Mouse (Mus musculus): ENCODE measurements around the gene Aoc1. TPM values are rescaled to one million over a fixed set of nuclear protein-coding genes. Genes with fewer than 3 reads are reported as not detected.

The Aoc1 gene
- total and polyA plus RNA-seq, 2 experiments: 0.09 to 0.17 TPM

- no peak overlapping the region for H3K9ac ChIP-seq (ENCODE audit: low read depth, low read length)
- no peaks in the 10 kb centered on the region for H3K79me2 ChIP-seq (ENCODE audit: control insufficient read depth, insufficient read depth, low read length)
- no peaks in the 10 kb centered on the region for H3K27me3 ChIP-seq (ENCODE audit: control insufficient read depth, insufficient read depth, low read length)
- peaks cover 4% of the 10 kb centered on the region; the same call in 1 of the 2 replicates for H3K4me1 ChIP-seq (ENCODE audit: control insufficient read depth, insufficient read depth, low read length)
- no peak for TF ChIP-seq POLR2A (IDR thresholded peaks at IDR 0.05; ENCODE audit: extremely low read depth, insufficient read depth, low read length)
- TF ChIP-seq CTCF (IDR thresholded peaks at IDR 0.05; ENCODE audit: low read depth, low read length): no peak
- DNase-seq (ENCODE audit: extremely low read depth, low read depth, low spot score): no peak
- WGBS: 85% methylated on average over 4 of the region's 4 CpGs
- H3K36me3 ChIP-seq (ENCODE audit: control insufficient read depth, insufficient read depth, low read length): no peaks in the 10 kb centered on the region
- H3K4me3 ChIP-seq (ENCODE audit: insufficient read depth, low read depth, low read length): no peak overlapping the region
- no peak overlapping the region for H3K27ac ChIP-seq (replicated peaks; ENCODE audit: insufficient read depth, low read depth, low read length)
Measured at GRCm38 (mm10) chr6:48867158-48867557, 5.5 kb upstream of the Aoc1 start.

- Histone ChIP-seq H3K4me3 (ENCODE audit: insufficient read depth, low read depth, low read length) (no peak overlapping the region), H3K4me1 (ENCODE audit: control insufficient read depth, insufficient read depth, low read length) (peaks cover 1% of the 10 kb centered on the region; the same call in 1 of the 2 replicates), H3K27ac (replicated peaks; ENCODE audit: insufficient read depth, low read depth, low read length) (no peak overlapping the region), H3K9ac (ENCODE audit: low read depth, low read length) (no peak overlapping the region), H3K27me3 (ENCODE audit: control insufficient read depth, insufficient read depth, low read length) (no peaks in the 10 kb centered on the region), H3K36me3 (ENCODE audit: control insufficient read depth, insufficient read depth, low read length) (no peaks in the 10 kb centered on the region), H3K79me2 (ENCODE audit: control insufficient read depth, insufficient read depth, low read length) (no peaks in the 10 kb centered on the region)
- TF ChIP-seq POLR2A (IDR thresholded peaks at IDR 0.05; ENCODE audit: extremely low read depth, insufficient read depth, low read length) (no peak), CTCF (IDR thresholded peaks at IDR 0.05; ENCODE audit: low read depth, low read length) (no peak)
- DNase-seq (ENCODE audit: extremely low read depth, low read depth, low spot score): no peak
- WGBS: 76% methylated on average over 2 of the region's 2 CpGs
Measured at GRCm38 (mm10) chr6:48869774-48870173, 2.9 kb upstream of the Aoc1 start.

GRCm38 (mm10) chr6:48874576-48874975 is 1.9 kb downstream of the Aoc1 start:
- 93% methylated on average over 4 of the region's 4 CpGs for WGBS
- H3K36me3 ChIP-seq (ENCODE audit: control insufficient read depth, insufficient read depth, low read length): no peaks in the 10 kb centered on the region
- TF ChIP-seq CTCF (IDR thresholded peaks at IDR 0.05; ENCODE audit: low read depth, low read length) (no peak), POLR2A (IDR thresholded peaks at IDR 0.05; ENCODE audit: extremely low read depth, insufficient read depth, low read length) (no peak)
- no peak overlapping the region for H3K27ac ChIP-seq (replicated peaks; ENCODE audit: insufficient read depth, low read depth, low read length)
- no peak overlapping the region for H3K9ac ChIP-seq (ENCODE audit: low read depth, low read length)
- no peaks in the 10 kb centered on the region for H3K79me2 ChIP-seq (ENCODE audit: control insufficient read depth, insufficient read depth, low read length)
- DNase-seq (ENCODE audit: extremely low read depth, low read depth, low spot score): no peak
- no peak overlapping the region for H3K4me3 ChIP-seq (ENCODE audit: insufficient read depth, low read depth, low read length)
- no peaks in the 10 kb centered on the region for H3K4me1 ChIP-seq (ENCODE audit: control insufficient read depth, insufficient read depth, low read length)
- H3K27me3 ChIP-seq (ENCODE audit: control insufficient read depth, insufficient read depth, low read length): no peaks in the 10 kb centered on the region

- Histone ChIP-seq H3K4me3 (ENCODE audit: insufficient read depth, low read depth, low read length) (no peak overlapping the region), H3K36me3 (ENCODE audit: control insufficient read depth, insufficient read depth, low read length) (no peaks in the 10 kb centered on the region), H3K4me1 (ENCODE audit: control insufficient read depth, insufficient read depth, low read length) (no peaks in the 10 kb centered on the region), H3K27me3 (ENCODE audit: control insufficient read depth, insufficient read depth, low read length) (no peaks in the 10 kb centered on the region), H3K79me2 (ENCODE audit: control insufficient read depth, insufficient read depth, low read length) (no peaks in the 10 kb centered on the region), H3K27ac (replicated peaks; ENCODE audit: insufficient read depth, low read depth, low read length) (no peak overlapping the region), H3K9ac (ENCODE audit: low read depth, low read length) (no peak overlapping the region)
- no peak for TF ChIP-seq CTCF (IDR thresholded peaks at IDR 0.05; ENCODE audit: low read depth, low read length)
- TF ChIP-seq POLR2A (IDR thresholded peaks at IDR 0.05; ENCODE audit: extremely low read depth, insufficient read depth, low read length): no peak
- WGBS: 87% methylated on average over 6 of the region's 6 CpGs
- no peak for DNase-seq (ENCODE audit: extremely low read depth, low read depth, low spot score)
Measured at GRCm38 (mm10) chr6:48875515-48875914, 2.8 kb downstream of the Aoc1 start.

GRCm38 (mm10) chr6:48876510-48877135 is 3.9 kb downstream of the Aoc1 start:
- Histone ChIP-seq H3K4me1 (ENCODE audit: control insufficient read depth, insufficient read depth, low read length) (no peaks in the 10 kb centered on the region), H3K27me3 (ENCODE audit: control insufficient read depth, insufficient read depth, low read length) (no peaks in the 10 kb centered on the region), H3K9ac (ENCODE audit: low read depth, low read length) (no peak overlapping the region), H3K27ac (replicated peaks; ENCODE audit: insufficient read depth, low read depth, low read length) (no peak overlapping the region), H3K79me2 (ENCODE audit: control insufficient read depth, insufficient read depth, low read length) (no peaks in the 10 kb centered on the region), H3K4me3 (ENCODE audit: insufficient read depth, low read depth, low read length) (no peak overlapping the region), H3K36me3 (ENCODE audit: control insufficient read depth, insufficient read depth, low read length) (no peaks in the 10 kb centered on the region)
- TF ChIP-seq CTCF (IDR thresholded peaks at IDR 0.05; ENCODE audit: low read depth, low read length): no peak
- TF ChIP-seq POLR2A (IDR thresholded peaks at IDR 0.05; ENCODE audit: extremely low read depth, insufficient read depth, low read length): no peak
- DNase-seq (ENCODE audit: extremely low read depth, low read depth, low spot score): no peak
- WGBS: 89% methylated on average over 5 of the region's 5 CpGs

- H3K79me2 ChIP-seq (ENCODE audit: control insufficient read depth, insufficient read depth, low read length): no peaks in the 10 kb centered on the region
- no peak overlapping the region for H3K27ac ChIP-seq (replicated peaks; ENCODE audit: insufficient read depth, low read depth, low read length)
- WGBS: 57% methylated on average over 4 of the region's 4 CpGs
Measured at GRCm38 (mm10) chr6:48894203-48894602, 21.5 kb downstream of the Aoc1 start.

More at GRCm38 (mm10) chr6:48894203-48894602, 21.5 kb downstream of the Aoc1 start:
- no peaks in the 10 kb centered on the region for H3K27me3 ChIP-seq (ENCODE audit: control insufficient read depth, insufficient read depth, low read length)
- H3K4me1 ChIP-seq (ENCODE audit: control insufficient read depth, insufficient read depth, low read length): peaks cover 11% of the 10 kb centered on the region
- DNase-seq (ENCODE audit: extremely low read depth, low read depth, low spot score): peak; percentile 6
- TF ChIP-seq CTCF (IDR thresholded peaks at IDR 0.05; ENCODE audit: low read depth, low read length) (no peak), POLR2A (IDR thresholded peaks at IDR 0.05; ENCODE audit: extremely low read depth, insufficient read depth, low read length) (no peak)
- no peak overlapping the region for H3K4me3 ChIP-seq (ENCODE audit: insufficient read depth, low read depth, low read length)
- H3K36me3 ChIP-seq (ENCODE audit: control insufficient read depth, insufficient read depth, low read length): no peaks in the 10 kb centered on the region
- H3K9ac ChIP-seq (ENCODE audit: low read depth, low read length): no peak overlapping the region
